Mouse (Mus musculus) gastrocnemius, adult 2 months (tissue): ENCODE measurements around the gene Itgb5. TPM values are rescaled to one million over a fixed set of nuclear protein-coding genes. Genes with fewer than 3 reads are reported as not detected.

Experiments used
- DNase-seq: peaks from one replicate; pipeline ENCODE4 v3.0.0; 2022
- H3K27ac ChIP-seq: fragments of 200-600 bp; 2 replicates; pipeline ENCODE4 v1.8.1; 2022; ENCODE audit warnings: mild to moderate bottlenecking
- H3K4me3 ChIP-seq: fragments of 200-600 bp; 2 replicates; pipeline ENCODE4 v1.8.1; 2022; ENCODE audit warnings: mild to moderate bottlenecking, moderate library complexity
- CTCF ChIP-seq: fragments of 200-600 bp; IDR thresholded peaks from 2 replicates; pipeline ENCODE4 v1.8.1; 2022; ENCODE audit warnings: antibody characterized with exemption, mild to moderate bottlenecking, moderate library complexity
- intact Hi-C: fragments of 180-260 bp; cut with DNase I; formaldehyde crosslinking; loops from one replicate; pipeline ENCODE4 v1.15.1; 2025
- total RNA-seq, 2 experiments: library from RNA; stranded (reverse); gene quantifications; 2 replicates each; pipeline ENCODE4 v1.2.3; 2021

Itgb5 gene
- total RNA-seq, 2 experiments from 2014 or later, result 73.9 to 88.3 TPM

DNA sequence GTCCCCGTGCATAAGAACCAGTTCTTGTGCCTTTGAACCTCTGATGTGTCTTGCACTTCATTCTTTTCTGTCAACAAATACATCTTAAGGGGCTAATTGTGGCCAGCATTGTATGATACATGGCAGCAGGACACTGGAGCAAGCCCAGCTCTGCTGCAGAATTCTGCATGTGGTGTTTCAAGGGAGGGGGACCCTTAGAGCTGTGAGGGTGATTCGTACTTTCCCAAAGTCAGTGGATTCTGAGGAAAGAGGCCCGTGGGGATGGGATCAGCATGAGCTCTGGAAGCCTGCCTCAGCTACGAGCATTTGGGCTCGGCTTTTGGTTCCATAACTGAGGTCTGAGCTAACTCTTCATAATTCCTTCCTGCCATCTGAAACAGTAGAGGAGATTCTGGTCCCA lies 75.1 kb downstream of the Itgb5 start:
- TF ChIP-seq CTCF, result no peak
- peak; percentile 55 for DNase-seq
- no peak overlapping the region; the same call in 1 of the 2 replicates for H3K27ac ChIP-seq
- no peak overlapping the region for H3K4me3 ChIP-seq
- intact Hi-C loops, result no loop called here

DNA sequence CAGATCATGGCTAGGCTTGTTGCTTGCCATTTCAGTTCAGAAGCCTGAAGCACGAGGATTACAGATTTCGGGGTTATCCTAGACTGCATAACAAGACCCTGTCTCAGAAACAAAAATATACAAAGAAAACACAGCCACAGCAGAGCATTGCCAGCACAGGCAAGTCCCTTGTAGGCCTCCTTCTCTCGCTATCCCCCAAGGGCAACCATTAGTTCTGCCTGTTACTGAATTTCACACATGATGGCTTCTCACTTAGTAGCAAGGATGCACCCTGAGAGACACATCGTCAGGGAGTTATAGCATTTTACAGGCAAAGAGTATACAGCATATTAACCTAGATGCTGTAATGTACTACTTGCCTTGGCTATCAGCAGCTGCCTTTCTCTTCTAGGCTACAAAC lies 78.8 kb downstream of the Itgb5 start:
- Histone ChIP-seq H3K27ac (no peak overlapping the region), H3K4me3 (no peak overlapping the region)
- DNase-seq, result no peak
- no peak for TF ChIP-seq CTCF
- intact Hi-C loops, result loop anchor here (5.0 kb wide), 1 partner anchor 39 kb away; no protein-coding TSS in a partner anchor

DNA sequence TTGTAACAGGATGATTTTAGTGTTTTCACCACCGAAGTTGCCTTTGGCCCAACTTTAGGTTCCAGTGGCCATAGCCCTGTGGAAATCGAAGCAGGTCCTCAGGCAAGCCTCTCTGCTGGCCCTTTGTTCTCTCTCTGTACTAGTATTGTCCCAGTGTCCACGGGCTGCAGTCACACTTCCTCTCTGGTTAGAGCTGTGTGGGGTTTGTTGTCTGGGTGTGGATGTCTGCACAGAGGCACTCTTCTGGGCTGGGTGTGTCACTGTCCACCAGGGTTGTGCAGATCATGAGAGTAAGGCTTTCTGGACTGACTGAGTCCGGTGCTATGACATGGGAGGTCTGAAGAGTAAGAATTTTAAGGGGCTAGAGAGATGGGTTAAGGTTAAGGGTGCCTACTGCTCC lies 85.5 kb downstream of the Itgb5 start:
- intact Hi-C loops, result no loop called here
- peak overlapping the region; percentile 77; the same call in 1 of the 2 replicates for H3K27ac ChIP-seq
- no peak for TF ChIP-seq CTCF
- no peak overlapping the region for H3K4me3 ChIP-seq
- DNase-seq, result no peak

DNA sequence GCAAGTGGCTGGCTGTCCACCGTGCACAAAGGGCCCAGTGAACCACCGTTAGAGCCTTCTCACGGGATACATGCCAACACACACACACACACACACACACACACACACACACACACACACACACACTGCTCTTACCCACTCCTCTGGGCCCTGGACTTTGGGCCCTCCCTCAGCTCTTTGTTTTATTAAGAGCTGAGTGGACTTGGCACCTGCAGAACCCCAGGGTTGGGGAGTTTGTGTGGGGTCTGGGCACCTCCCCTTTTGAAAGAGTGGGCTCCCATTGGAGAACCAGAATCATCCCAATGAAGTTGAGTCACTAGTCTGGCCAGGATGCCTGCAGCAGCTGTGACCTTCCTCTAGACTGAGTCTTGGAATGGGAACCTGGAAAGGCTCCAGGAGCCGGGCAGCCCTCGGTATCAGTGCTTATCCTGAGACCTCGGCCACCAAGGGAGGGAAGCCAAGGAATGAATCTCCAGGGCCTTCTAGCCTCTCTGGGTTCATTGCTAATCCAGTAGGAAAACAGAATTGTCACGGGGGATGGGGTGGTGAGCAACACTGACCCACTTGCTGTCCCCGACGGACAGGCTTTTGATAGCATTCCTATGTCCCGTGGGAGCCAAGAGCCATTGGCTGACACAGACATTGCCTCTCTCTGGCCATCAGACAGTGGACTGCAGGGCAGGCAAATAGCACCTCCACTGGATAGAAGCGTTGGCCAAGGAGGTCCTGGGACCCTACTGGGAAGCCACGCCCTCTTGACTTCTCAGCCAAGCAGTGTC lies 87.2 kb downstream of the Itgb5 start:
- peak; percentile 87 for DNase-seq
- intact Hi-C loops, result no loop called here
- Histone ChIP-seq H3K4me3 (peak overlapping the region; percentile 45), H3K27ac (peak overlapping the region; percentile 77)
- TF ChIP-seq CTCF, result peak; percentile 3; the same call in 1 of the 2 replicates

GRCm38 (mm10) chr16:33917390-33917789 lies 87.9 kb downstream of the Itgb5 start:
- DNase-seq, result peak; percentile 50
- Histone ChIP-seq H3K27ac (peak overlapping the region; percentile 77), H3K4me3 (no peak overlapping the region)
- no peak for TF ChIP-seq CTCF
- intact Hi-C loops, result no loop called here

DNA sequence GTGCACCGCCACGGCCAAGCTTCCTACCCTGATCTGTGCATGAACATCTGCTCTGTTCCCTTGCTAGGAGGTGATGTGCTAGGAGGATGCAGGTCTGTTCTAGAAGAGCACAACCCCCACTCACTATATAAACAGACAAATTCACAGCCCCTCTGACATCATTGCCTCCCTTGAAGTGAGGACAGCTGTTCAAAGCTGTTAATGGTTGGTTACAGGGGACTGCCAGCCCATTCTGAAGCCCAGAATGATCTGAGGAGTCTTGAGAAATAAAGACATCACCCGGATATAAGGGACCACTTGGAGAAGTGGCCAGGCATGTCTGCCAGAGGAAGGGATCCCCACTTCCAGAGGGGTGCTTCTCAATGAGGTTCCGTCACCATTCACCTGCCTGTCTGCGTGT lies 88.5 kb downstream of the Itgb5 start:
- Histone ChIP-seq H3K4me3 (no peak overlapping the region), H3K27ac (peak overlapping the region; percentile 77)
- no peak for DNase-seq
- no peak for TF ChIP-seq CTCF
- intact Hi-C loops, result no loop called here

GRCm38 (mm10) chr16:33921514-33921913 lies 92.0 kb downstream of the Itgb5 start:
- TF ChIP-seq CTCF, result no peak
- DNase-seq, result no peak
- H3K27ac ChIP-seq, result peak overlapping the region; percentile 53; the same call in 1 of the 2 replicates
- no peak overlapping the region for H3K4me3 ChIP-seq
- intact Hi-C loops, result no loop called here

DNA sequence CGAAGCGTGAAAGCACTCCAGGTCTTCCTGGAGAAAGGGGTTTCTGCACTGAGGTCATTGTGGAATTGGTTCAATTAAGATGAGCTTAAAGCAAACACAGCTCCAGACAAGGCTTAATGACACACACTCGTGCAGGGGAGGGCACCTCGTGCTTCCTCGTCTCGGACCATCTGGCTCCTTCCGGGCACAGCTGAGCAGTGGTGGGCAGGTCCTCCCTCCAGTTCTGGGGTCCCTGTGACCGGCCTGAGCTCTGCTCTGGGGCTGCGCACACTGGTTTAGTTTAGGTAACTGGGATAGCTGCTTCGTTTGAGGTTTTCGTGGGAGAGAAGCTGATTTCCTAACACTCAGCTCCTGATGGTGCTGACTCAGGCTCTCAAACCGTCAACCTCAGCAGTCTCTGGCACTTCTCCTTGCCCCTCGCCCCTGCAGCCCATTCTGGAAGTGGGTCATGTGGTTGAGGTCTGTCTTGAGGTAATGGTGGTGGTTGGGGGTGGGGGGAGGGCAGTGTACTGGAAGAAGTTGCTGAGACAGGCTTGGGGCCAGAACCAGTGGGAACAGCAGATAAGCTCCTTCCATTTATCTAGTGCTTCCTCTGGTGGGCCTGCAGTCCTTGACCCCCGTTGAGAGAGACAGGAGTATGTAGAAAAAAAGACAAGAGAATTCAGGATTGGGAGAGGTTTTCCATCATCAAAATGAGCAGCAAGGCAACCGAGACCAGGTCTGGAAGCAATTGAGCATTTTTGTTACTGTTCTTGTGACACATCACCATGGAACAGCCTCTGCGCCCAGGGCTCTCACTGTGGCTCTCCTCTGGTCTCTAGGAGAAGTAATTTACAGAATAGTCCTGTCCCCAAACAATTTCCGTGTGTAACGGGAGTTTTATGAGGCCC lies 92.9 kb downstream of the Itgb5 start:
- no peak for TF ChIP-seq CTCF
- Histone ChIP-seq H3K4me3 (peak overlapping the region; percentile 7; the same call in 1 of the 2 replicates), H3K27ac (peak overlapping the region; percentile 53)
- intact Hi-C loops, result no loop called here
- DNase-seq, result peak; percentile 31

DNA sequence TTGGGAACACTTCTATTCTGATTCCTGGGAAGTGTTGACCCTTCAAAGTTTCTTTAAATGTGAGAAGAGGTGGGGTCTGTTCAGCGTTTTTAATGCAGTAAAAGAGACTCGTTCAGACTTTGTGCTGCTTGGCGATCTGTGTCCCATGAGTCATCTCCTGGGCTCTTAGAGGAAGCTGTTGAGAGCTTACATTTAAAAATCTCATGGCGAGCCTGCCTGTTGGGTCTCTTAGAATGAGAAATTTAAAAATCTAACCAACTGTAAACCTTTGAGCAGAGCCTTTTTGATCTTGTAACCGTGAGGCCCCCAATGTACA lies 93.5 kb downstream of the Itgb5 start:
- DNase-seq, result no peak
- Histone ChIP-seq H3K4me3 (no peak overlapping the region), H3K27ac (peak overlapping the region; percentile 53)
- no peak for TF ChIP-seq CTCF
- intact Hi-C loops, result no loop called here

DNA sequence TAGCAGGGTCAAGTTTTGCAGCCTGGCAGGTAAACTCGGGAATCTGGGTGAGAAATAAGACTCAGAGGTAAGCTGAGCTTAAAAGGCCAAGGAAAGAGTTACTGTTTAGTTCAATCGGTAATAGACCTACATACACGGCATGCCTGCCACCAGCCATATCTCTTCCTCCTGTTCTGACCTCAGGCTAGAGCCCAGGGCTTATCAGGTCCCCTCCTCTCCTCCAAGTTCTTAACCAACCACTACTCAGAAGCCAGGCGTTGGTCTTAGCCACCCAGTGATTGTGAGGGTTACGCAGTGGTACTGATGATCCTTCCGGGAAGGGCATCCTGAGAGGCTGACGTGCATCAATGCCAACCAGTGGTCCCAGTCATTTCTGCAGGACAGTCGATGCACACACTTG lies 94.3 kb downstream of the Itgb5 start:
- TF ChIP-seq CTCF, result no peak
- Histone ChIP-seq H3K4me3 (no peak overlapping the region), H3K27ac (no peak overlapping the region)
- intact Hi-C loops, result no loop called here
- DNase-seq, result no peak

GRCm38 (mm10) chr16:33927263-33927824 lies 97.9 kb downstream of the Itgb5 start:
- Histone ChIP-seq H3K4me3 (no peak overlapping the region), H3K27ac (peak overlapping the region; percentile 52)
- intact Hi-C loops, result no loop called here
- no peak for DNase-seq
- TF ChIP-seq CTCF, result peak; percentile 24; the same call in 1 of the 2 replicates

DNA sequence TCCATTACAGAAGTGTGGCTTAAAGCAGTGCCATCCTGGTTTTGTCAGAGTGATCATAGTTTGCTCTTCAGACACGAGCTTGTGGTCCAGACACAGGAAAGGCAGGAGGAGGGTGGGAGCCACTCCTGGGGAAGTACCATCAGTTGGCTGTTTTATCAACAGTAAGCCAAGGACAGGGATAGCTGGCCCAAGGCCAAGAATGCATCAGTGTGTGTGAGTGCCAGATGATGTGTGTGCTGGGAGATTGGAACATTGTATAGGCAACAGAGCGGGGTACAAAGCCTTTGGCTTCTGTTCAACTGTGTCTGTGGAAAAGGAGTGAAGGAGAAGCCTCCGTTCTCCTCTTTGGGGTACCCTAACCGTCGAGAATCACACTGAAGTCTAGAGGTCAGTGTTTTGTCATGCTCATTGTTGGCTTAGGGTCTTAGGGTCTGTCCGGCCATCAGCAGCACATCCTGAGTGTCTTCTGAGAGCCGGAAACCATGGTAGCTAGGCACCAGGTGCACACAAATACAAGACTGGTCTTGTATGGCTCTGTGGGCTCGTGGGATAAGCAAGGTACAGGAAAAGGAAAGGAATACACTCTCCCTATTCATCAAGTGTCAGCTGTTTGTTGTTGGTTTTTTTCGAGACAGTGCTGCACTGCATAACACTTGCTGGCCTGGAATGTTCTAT lies 99.5 kb downstream of the Itgb5 start:
- no peak overlapping the region for H3K4me3 ChIP-seq
- peak overlapping the region; percentile 20; the same call in 1 of the 2 replicates for H3K27ac ChIP-seq
- intact Hi-C loops, result no loop called here
- DNase-seq, result no peak
- TF ChIP-seq CTCF, result no peak
